Mouse (Mus musculus): ENCODE measurements around the gene Inpp5b. TPM values are rescaled to one million over a fixed set of nuclear protein-coding genes. Genes with fewer than 3 reads are reported as not detected.

Gene Inpp5b
- polyA plus RNA-seq, 1 experiment, result 47.3 TPM

DNA sequence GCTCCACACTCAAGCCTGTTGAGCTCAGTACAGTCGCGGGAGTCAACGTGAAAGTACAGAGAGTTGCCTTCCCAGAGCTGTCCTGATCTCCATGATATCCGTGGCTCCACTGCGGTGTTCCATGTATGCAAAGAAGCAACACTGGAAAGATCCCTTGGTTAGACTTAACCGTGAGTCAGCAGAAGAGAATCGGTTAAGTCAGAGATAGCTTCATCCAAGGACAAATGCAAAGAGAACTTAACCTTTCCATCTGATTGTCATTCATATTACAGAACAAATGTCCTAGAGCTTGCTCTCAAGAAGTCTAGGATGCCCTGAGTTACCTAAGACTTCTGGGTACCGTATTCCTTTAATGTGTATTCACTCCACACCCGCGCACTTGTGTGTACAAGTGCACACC lies 91.1 kb downstream of the Inpp5b start:
- DNase-seq (ENCODE audit: low read depth), result no peak
- TF ChIP-seq POLR2A (IDR thresholded peaks at IDR 0.05; ENCODE audit: borderline replicate concordance, extremely low read depth, insufficient read depth, insufficient read length, poor library complexity, severe bottlenecking), result no peak
- TF ChIP-seq CTCF (IDR thresholded peaks at IDR 0.05; ENCODE audit: borderline replicate concordance, extremely low read depth, insufficient read depth, insufficient read length), result no peak

GRCm38 (mm10) chr4:124838035-124838700 lies 96.5 kb downstream of the Inpp5b start:
- TF ChIP-seq POLR2A (IDR thresholded peaks at IDR 0.05; ENCODE audit: borderline replicate concordance, extremely low read depth, insufficient read depth, insufficient read length, poor library complexity, severe bottlenecking) (no peak), CTCF (IDR thresholded peaks at IDR 0.05; ENCODE audit: borderline replicate concordance, extremely low read depth, insufficient read depth, insufficient read length) (no peak)
- peak; percentile 33 for DNase-seq (ENCODE audit: low read depth)

GRCm38 (mm10) chr4:124840998-124841397 lies 99.3 kb downstream of the Inpp5b start:
- TF ChIP-seq CTCF (IDR thresholded peaks at IDR 0.05; ENCODE audit: borderline replicate concordance, extremely low read depth, insufficient read depth, insufficient read length) (0 out of 2 replicates have a peak, but pooled peaks have one; percentile 9), POLR2A (IDR thresholded peaks at IDR 0.05; ENCODE audit: borderline replicate concordance, extremely low read depth, insufficient read depth, insufficient read length, poor library complexity, severe bottlenecking) (no peak)
- DNase-seq (ENCODE audit: low read depth), result no peak

- peak; percentile 20 for DNase-seq (ENCODE audit: low read depth)
- TF ChIP-seq CTCF (IDR thresholded peaks at IDR 0.05; ENCODE audit: borderline replicate concordance, extremely low read depth, insufficient read depth, insufficient read length) (peak; percentile 80), POLR2A (IDR thresholded peaks at IDR 0.05; ENCODE audit: borderline replicate concordance, extremely low read depth, insufficient read depth, insufficient read length, poor library complexity, severe bottlenecking) (no peak)
These were observed 101.8 kb downstream of the Inpp5b start for GRCm38 (mm10) chr4:124843493-124843892.

GRCm38 (mm10) chr4:124847573-124847972 lies 105.9 kb downstream of the Inpp5b start:
- TF ChIP-seq POLR2A (IDR thresholded peaks at IDR 0.05; ENCODE audit: borderline replicate concordance, extremely low read depth, insufficient read depth, insufficient read length, poor library complexity, severe bottlenecking) (no peak), CTCF (IDR thresholded peaks at IDR 0.05; ENCODE audit: borderline replicate concordance, extremely low read depth, insufficient read depth, insufficient read length) (peak; percentile 97)
- peak; percentile 80 for DNase-seq (ENCODE audit: low read depth)

GRCm38 (mm10) chr4:124849631-124850260 lies 108.1 kb downstream of the Inpp5b start:
- peak; percentile 78 for DNase-seq (ENCODE audit: low read depth)
- no peak for TF ChIP-seq POLR2A (IDR thresholded peaks at IDR 0.05; ENCODE audit: borderline replicate concordance, extremely low read depth, insufficient read depth, insufficient read length, poor library complexity, severe bottlenecking)
- TF ChIP-seq CTCF (IDR thresholded peaks at IDR 0.05; ENCODE audit: borderline replicate concordance, extremely low read depth, insufficient read depth, insufficient read length), result no peak

- TF ChIP-seq CTCF (IDR thresholded peaks at IDR 0.05; ENCODE audit: borderline replicate concordance, extremely low read depth, insufficient read depth, insufficient read length) (no peak), POLR2A (IDR thresholded peaks at IDR 0.05; ENCODE audit: borderline replicate concordance, extremely low read depth, insufficient read depth, insufficient read length, poor library complexity, severe bottlenecking) (peak; percentile 87)
- peak; percentile 99 for DNase-seq (ENCODE audit: low read depth)
These were observed 108.7 kb downstream of the Inpp5b start, which contains the start of gene Yrdc for GRCm38 (mm10) chr4:124850261-124850913. Gene Yrdc (plus strand): TSS chr4:124850679.

Other genes starting within 250 kb of the Inpp5b start
- 0.08 and 0.36 TPM in 2 replicates for gene 3100002H09Rik, start 131.0 kb upstream of the Inpp5b start, polyA plus RNA-seq (2012; rRNA removed)
- gene Pou3f1, start 85.0 kb upstream of the Inpp5b start, polyA plus RNA-seq (2012; rRNA removed), result 21.3 and 23.1 TPM in 2 replicates
- 22.4 and 22.6 TPM in 2 replicates for gene Utp11, start 48.2 kb upstream of the Inpp5b start, polyA plus RNA-seq (2012; rRNA removed)
- 3.8 and 5.8 TPM in 2 replicates for gene Fhl3, start 41.1 kb upstream of the Inpp5b start, polyA plus RNA-seq (2012; rRNA removed)
- 53.1 and 59.7 TPM in 2 replicates for gene Sf3a3, start 27.1 kb upstream of the Inpp5b start, polyA plus RNA-seq (2012; rRNA removed)
- 9.3 and 11.5 TPM in 2 replicates for gene Mtf1, start 60.3 kb downstream of the Inpp5b start, polyA plus RNA-seq (2012; rRNA removed)
- 56.4 and 79.6 TPM in 2 replicates for gene Yrdc, start 108.8 kb downstream of the Inpp5b start, polyA plus RNA-seq (2012; rRNA removed)
- gene 1110065P20Rik, start 109.3 kb downstream of the Inpp5b start, polyA plus RNA-seq (2012; rRNA removed), result 71.3 and 98.0 TPM in 2 replicates
- gene Maneal, start 120.3 kb downstream of the Inpp5b start, polyA plus RNA-seq (2012; rRNA removed), result 48.8 and 50.3 TPM in 2 replicates
- 18.0 and 25.0 TPM in 2 replicates for gene Epha10, start 139.0 kb downstream of the Inpp5b start, polyA plus RNA-seq (2012; rRNA removed)
- gene 9930104L06Rik, start 195.2 kb downstream of the Inpp5b start, polyA plus RNA-seq (2012; rRNA removed), result 18.3 and 22.3 TPM in 2 replicates
- gene Cdca8, start 197.5 kb downstream of the Inpp5b start, polyA plus RNA-seq (2012; rRNA removed), result 29.5 and 34.1 TPM in 2 replicates
- gene Rspo1, start 244.6 kb downstream of the Inpp5b start, polyA plus RNA-seq (2012; rRNA removed), result 5.1 and 6.3 TPM in 2 replicates

Measured in brain, embryonic 14.5 days (tissue).